Mouse (Mus musculus) testis, postnatal 10 days (tissue): ENCODE data around the gene Parn.

Source experiments
- DNase-seq: peaks from one replicate; pipeline ENCODE4 v3.0.0; 2021; ENCODE audit warnings: low spot score

The Parn gene

DNA sequence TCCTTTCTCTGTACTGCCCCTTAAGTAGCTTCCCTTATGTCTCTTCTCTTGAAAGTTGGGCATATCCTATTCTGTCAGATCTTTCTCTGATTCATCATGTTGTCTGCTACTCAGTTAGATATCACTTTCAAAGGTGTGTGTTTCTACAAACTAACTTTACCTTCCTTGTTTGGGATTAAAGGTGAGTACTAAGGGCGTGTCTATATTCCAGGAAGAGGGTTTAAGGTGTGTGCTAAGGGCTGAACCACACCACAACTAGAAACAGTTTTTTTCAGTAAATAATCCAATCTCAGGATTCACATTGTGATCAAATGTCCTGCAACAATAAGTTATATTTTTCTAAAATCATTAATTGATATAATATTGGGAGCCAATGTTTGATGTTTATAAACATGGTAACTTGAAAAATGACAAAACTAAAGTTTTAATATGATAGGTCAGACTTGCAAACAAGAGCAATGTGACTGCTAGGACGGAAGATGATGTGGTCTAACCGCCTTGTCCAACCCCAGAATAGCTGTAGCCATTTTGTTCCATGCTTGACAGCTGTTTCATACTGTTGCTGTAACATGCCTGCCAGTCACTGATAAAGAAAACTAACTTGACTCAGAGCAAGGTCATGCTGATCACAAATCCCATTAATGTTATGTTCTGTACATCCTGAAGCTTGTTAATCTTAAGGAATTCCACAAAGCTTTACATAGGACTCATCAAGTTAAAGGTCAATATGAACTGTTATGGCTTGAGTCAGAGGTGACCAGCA, 46.0 kb downstream of the Parn start:
- no peak for DNase-seq

DNA sequence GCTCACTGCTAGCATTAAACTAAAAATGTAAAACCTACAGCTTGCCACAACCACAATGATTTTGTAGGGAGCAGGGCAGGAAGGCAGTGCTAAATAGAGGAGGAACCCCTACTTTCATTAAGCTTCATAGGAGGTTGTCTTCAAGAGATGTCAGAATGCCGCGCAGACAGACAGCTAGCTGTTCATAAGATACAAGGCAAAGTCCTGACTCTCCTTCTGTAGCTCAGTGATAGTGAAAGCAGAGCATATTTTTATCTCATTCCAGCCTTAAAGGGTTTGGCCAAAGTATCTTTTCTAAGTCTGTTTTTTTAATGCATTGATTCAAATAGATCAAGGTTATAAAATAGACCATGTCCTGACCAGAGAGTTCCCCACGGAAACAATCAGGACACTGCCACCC, 47.8 kb downstream of the Parn start:
- no peak for DNase-seq

- no peak for DNase-seq
Measured at GRCm38 (mm10) chr16:13615276-13615675, 52.7 kb downstream of the Parn start.

GRCm38 (mm10) chr16:13612571-13612970, 55.4 kb downstream of the Parn start:
- no peak for DNase-seq

DNA sequence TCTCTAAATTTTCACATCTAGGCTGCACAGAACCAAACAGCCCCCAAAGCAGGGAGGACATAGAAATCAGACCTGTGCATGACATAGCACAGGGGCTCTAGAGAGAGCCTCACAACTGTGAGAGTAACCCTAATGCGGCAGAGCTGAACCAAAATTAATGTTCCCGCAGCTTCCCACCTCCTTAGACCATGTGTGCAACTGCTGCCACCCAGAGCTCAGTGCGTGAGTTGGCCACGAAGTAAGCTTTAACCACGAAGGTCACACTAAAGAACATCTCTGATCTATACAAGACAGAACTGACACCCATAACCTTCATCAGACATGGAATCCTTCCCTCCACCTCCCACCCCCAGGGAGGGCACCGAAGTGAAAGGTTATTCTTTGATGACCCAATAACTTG, 55.9 kb downstream of the Parn start:
- DNase-seq = no peak

DNA sequence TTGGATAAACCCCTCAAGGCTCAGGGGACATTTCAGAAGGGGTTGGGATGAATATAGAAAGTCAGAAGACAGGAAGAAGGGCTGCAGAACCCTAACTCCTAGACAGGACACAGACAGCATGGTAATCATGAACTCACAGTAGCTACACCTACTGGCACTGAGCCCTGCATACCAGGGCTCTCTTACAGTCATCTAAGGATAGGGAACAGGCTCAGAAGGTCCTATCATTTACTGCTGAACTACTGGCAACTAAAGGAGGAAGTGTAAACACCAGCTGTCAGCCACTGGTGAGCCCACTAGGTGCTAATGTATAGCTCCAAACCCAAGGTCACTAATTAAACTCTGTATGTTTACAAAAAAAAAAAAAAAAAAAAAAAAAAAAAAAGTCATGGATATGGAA, 56.6 kb downstream of the Parn start:
- DNase-seq = peak; percentile 62

DNA sequence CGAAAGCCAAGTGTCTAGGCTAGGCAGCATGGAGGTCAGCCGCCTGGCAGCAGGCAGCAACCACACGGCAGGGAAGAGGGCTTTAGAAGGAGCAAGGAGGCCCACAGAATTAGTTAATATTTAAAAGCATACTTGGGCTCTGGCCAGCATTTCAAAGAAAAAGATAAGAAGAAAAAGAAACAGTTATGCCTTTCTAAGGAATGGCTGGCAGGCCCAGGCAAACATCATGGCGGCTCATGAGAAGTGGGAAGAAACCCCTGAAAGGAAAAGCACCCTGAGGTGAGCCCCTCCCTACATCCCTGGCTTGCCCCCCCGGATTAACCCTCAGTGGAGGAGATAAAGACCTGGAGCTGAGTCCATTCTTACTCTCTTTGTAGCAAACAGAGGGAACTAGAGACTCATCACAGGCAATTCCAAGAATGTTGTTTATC, 57.0 kb downstream of the Parn start:
- peak; percentile 50 for DNase-seq

DNA sequence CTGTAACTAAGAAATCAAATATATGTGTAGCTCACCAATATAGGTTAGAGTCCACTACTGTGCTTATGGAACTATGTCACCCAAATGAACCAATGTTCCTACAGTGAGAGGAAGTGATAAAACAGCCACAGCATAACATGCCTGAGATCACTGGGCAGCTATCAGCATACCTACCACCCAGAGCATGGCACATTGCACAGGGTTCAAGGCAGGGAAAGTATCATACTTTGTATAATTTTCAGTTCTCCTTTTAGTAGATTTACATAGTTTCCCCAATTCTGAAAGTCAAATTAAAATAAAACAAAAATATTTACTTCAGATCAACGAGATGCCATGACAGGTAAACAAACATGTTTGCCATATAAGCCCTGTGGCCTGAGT, 59.3 kb downstream of the Parn start:
- no peak for DNase-seq

- no peak for DNase-seq
Measured at GRCm38 (mm10) chr16:13607987-13608704, 59.8 kb downstream of the Parn start.

- no peak for DNase-seq
Measured at GRCm38 (mm10) chr16:13602779-13603178, 65.2 kb downstream of the Parn start.

DNA sequence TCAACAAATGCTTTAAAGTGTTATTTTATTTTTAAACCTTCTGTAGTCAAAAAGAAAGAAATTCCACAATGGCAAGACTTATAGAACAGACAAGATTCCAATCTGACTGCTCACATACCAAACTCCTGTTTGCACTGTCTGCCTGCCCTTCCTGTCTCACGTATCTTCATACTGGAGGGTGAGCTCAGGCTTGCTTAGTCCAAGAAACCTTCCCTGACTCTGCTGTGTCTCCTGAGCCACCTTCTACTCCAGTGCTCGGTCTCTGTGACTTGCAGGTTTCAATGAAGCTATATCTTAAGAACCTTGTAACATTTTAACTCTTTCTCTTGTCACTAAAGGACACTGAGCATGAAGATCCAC, 78.9 kb downstream of the Parn start:
- no peak for DNase-seq

DNA sequence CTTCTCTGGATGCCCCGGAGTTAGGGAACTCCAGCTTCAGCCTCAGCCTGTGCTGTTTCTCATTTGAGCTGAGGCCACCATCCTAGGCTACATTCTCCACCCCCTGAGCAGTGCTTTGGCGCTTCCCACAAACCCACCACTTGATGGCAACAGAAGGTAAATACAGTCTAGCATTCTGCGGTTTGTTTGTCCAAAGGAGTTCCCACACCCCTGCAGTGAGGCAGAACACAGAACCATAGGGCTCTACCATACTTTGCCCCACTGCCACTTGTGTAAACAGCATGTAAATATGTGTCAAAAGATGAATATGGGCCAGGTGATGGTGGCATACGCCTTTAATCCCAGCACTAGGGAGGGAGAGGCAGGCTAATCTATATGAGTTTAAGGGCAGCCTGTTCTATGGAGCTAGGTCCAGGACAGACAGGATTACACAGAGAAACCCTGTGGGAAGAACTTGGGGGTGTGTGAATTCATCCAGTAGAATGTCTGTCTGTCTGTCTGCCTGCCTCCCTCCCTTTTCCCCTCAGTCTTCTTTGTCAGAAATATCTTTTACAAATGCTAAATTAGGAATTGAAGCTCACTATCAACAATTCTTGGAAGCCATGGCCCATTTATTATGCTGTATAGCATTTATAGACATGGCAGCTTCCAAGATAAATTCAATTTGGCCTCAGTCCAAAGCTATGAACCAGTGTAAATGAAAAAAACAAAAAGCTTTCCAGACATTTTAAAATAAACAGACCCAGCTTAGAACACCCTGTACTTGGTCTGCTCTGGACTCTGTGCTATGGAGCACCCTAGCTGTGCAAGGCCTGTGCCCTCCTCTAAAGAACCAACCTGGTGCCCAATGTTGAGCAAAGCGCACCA, 79.6 kb downstream of the Parn start:
- no peak for DNase-seq

DNA sequence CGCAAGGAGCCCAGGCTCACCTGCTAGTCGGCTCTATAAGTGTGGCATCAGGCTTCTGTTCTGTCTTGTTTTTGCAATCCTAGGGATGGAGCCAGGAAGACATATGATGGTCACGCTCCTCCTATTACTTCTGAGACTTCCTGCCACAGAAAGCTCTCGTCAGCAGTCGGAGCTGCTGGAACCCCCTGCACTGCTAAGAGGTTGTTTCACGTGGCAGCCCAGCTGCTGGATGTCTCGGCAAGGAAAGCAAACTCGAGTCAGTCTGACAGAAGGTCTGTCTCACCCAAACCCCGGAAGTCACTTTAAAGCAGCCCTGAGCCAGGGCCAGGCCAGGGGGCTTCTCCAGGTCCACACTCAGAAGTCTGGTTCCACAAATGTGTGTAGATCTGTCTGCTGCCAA, 82.7 kb downstream of the Parn start:
- no peak for DNase-seq

- DNase-seq = no peak
Measured at GRCm38 (mm10) chr16:13580784-13581183, 87.2 kb downstream of the Parn start.

GRCm38 (mm10) chr16:13580016-13580415, 88.0 kb downstream of the Parn start:
- DNase-seq = peak; percentile 49

GRCm38 (mm10) chr16:13575306-13575705, 92.7 kb downstream of the Parn start:
- no peak for DNase-seq

GRCm38 (mm10) chr16:13568280-13568679, 99.7 kb downstream of the Parn start:
- DNase-seq = no peak

DNA sequence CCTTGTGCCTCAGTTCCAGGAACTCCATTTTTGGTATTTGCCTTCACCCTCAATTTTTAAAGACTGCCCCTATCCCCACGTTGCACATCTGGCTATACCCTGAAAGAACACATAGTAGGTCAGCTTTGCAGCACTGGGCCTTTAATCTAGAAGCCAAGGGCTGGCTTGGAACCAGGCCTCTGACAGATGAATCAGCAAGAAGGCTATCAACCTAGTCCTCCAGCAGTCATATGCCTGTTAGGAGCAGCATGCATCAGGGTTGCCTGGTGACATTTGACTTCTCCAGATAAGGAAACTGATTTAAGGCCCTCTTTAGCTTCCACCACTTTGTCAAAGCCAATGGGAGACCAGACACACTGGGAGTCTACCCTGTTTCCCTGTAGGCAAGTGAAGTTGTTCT, 100.4 kb downstream of the Parn start:
- DNase-seq = no peak

DNA sequence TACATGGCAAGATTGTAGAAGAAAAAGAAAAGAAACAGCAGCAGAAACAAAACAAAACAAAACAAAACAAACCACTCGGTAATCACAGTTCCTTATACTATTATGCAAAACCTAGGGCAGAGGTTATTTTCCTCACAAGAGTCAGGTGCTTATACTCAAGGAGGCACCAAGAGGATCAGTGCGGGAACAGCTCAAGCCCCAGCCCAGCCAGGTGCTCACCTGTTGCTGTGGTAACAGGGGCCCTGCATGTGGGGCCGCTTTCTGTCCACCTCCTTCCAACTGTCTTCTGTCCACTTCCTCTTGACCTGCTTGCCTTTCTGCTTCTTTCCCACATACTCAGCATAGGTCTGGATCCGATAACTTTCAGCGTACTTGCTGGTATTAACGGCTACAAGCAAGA, 101.6 kb downstream of the Parn start:
- DNase-seq = no peak

GRCm38 (mm10) chr16:13565291-13565690, 102.7 kb downstream of the Parn start:
- no peak for DNase-seq

DNA sequence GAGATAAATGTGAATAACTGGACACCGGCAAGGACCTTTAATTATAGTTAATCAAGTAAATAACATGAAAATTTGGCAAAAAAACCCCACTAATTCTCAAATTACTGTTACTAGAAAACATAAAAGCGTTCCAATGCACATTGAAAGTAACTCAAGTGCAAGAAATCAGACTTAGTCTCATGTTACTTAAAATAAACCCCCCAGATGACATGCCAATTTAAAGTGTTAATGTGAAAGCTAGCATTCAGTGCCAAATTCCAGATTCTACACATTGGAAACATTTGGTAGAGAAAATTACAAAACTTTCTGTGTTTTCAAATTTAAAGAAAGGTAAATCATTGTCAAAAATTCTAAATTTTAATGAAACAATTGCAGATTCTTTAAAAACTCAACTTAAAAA, 110.2 kb downstream of the Parn start:
- DNase-seq = no peak

DNA sequence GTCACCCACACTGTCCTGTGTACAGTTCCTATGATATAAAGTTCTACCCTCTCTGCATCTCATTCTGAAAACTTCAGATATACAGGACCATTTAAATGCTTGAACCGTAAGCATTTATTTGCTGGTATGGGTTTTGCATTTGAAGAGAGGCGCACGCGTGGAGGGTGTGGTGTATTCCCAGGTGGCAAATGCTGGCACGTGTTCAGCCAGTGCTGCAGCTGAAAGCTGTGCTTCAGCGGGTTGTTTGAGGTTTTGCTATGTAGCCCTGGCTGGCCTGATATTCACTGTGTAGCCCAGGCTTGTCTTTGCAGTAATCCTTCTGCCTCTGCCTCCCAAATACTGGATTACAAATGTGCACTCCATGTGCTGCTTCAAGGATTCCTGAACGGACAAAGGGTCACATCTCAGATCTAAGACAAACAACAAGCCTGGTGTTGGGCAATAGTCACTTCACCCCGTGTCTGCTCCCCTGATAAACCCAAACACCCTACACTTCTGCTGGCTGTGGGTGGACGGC, 111.0 kb downstream of the Parn start:
- DNase-seq = no peak

DNA sequence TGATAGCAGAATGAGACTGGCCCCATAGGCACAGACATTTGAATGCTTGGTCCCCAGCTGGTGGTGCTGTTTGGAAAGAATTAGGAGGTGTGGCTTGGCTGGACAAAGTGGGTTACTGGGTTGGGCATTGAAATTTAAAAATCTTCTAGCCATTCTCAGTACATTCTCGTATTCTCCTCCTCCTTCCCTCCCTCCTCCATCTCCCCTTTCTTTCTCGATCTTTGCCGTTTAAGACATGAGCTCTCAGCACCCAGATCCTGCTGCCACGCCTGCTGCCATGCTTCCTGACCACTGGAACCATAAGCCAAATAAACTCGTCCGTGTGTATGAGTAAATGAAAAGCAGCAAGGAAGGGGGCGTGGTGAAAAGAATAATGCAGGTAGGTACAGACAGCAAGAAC, 111.5 kb downstream of the Parn start:
- DNase-seq = no peak
